Mouse (Mus musculus): ENCODE data around the gene 2210017I01Rik. TPM values are rescaled to one million over a fixed set of nuclear protein-coding genes. Genes with fewer than 3 reads are reported as not detected.

The 2210017I01Rik gene
- polyA plus RNA-seq (2012): not detected in 2 replicates

DNA sequence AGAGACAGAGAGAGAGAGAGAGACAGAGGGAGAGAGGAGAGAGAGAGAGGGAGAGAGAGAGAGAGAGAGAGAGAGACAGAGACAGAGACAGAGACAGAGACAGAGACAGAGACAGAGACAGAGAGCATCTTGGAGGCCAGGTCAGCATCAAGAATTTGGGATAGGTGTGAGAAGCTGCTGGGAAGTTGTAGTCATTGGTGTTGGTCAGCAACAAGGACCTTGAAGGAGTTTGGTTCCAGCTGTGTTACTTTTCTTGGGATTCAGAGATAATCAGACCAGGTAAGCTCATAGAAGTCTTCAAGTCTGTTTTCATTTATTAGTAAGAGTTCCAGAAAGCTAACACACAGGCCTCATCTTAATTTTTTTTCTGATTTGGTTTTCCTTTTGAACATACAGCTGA is at the start of gene 2210017I01Rik:
Gene 2210017I01Rik (minus strand): TSS at position 101 of the 400 bp plus-strand sequence.

GRCm38 (mm10) chr3:92656826-92657225 is 49.5 kb upstream of the 2210017I01Rik start, which contains the start of gene Lce1b:
Lce1b (minus strand) TSS chr3:92656926.

GRCm38 (mm10) chr3:92648207-92648606 is 40.9 kb upstream of the 2210017I01Rik start, which contains the start of gene Lce1a1:
Lce1a1 (minus strand) TSS chr3:92648307.

GRCm38 (mm10) chr3:92621560-92621959 is 14.3 kb upstream of the 2210017I01Rik start, which contains the start of gene Lce6a:
Lce6a (minus strand) TSS chr3:92621660.

GRCm38 (mm10) chr3:92588858-92589257 is 18.4 kb downstream of the 2210017I01Rik start, which contains the start of gene Smcp:
Smcp (minus strand) TSS chr3:92588997.

GRCm38 (mm10) chr3:92573449-92574041 is 33.7 kb downstream of the 2210017I01Rik start, which contains the start of gene Ivl:
Ivl (minus strand) TSS chr3:92573735.

Other genes with a start within 250 kb of the 2210017I01Rik start
- gene Sprr2f, start 242.3 kb downstream of the 2210017I01Rik start, polyA plus RNA-seq (2012): not detected in 2 replicates
- gene Sprr2h, start 221.8 kb downstream of the 2210017I01Rik start, polyA plus RNA-seq (2012): not detected in 2 replicates
- gene Sprr2i, start 199.5 kb downstream of the 2210017I01Rik start, polyA plus RNA-seq (2012): not detected in 2 replicates
- gene Sprr2j-ps, start 189.4 kb downstream of the 2210017I01Rik start, polyA plus RNA-seq (2012): not detected in 2 replicates
- gene Gm9774, start 178.1 kb downstream of the 2210017I01Rik start, polyA plus RNA-seq (2012): 8.9 and 10.1 TPM in 2 replicates
- not detected in 2 replicates for gene Sprr2k, start 174.9 kb downstream of the 2210017I01Rik start, polyA plus RNA-seq (2012)
- not detected in 2 replicates for gene Sprr1b, start 168.7 kb downstream of the 2210017I01Rik start, polyA plus RNA-seq (2012)
- gene Sprr3, start 148.8 kb downstream of the 2210017I01Rik start, polyA plus RNA-seq (2012): not detected in 2 replicates
- gene Sprr1a, start 121.6 kb downstream of the 2210017I01Rik start, polyA plus RNA-seq (2012): 0.12 TPM in 1 of 2 replicates, not detected in the other
- not detected in 2 replicates for gene Sprr4, start 107.0 kb downstream of the 2210017I01Rik start, polyA plus RNA-seq (2012)
- gene 2310046K23Rik, start 73.0 kb downstream of the 2210017I01Rik start, polyA plus RNA-seq (2012): not detected in 2 replicates
- 0.04 TPM in 1 of 2 replicates, not detected in the other for gene Ivl, start 33.8 kb downstream of the 2210017I01Rik start, polyA plus RNA-seq (2012)
- 0.07 TPM in 1 of 2 replicates, not detected in the other for gene Smcp, start 18.5 kb downstream of the 2210017I01Rik start, polyA plus RNA-seq (2012)
- not detected in 2 replicates for gene Lce6a, start 14.2 kb upstream of the 2210017I01Rik start, polyA plus RNA-seq (2012)
- 0.10 TPM in 1 of 2 replicates, not detected in the other for gene Lce1a1, start 40.8 kb upstream of the 2210017I01Rik start, polyA plus RNA-seq (2012)
- gene Lce1b, start 49.4 kb upstream of the 2210017I01Rik start, polyA plus RNA-seq (2012): not detected in 2 replicates
- not detected in 2 replicates for gene Lce1a2, start 62.8 kb upstream of the 2210017I01Rik start, polyA plus RNA-seq (2012)
- not detected in 2 replicates for gene Lce1c, start 71.8 kb upstream of the 2210017I01Rik start, polyA plus RNA-seq (2012)
- gene Lce1d, start 79.7 kb upstream of the 2210017I01Rik start, polyA plus RNA-seq (2012): not detected in 2 replicates
- not detected in 2 replicates for gene Lce1e, start 101.6 kb upstream of the 2210017I01Rik start, polyA plus RNA-seq (2012)
- not detected in 2 replicates for gene Lce1f, start 112.9 kb upstream of the 2210017I01Rik start, polyA plus RNA-seq (2012)
- not detected in 2 replicates for gene Gm38119, start 131.6 kb upstream of the 2210017I01Rik start, polyA plus RNA-seq (2012)
- not detected in 2 replicates for gene Lce1g, start 144.8 kb upstream of the 2210017I01Rik start, polyA plus RNA-seq (2012)
- gene Lce1h, start 157.6 kb upstream of the 2210017I01Rik start, polyA plus RNA-seq (2012): not detected in 2 replicates
- not detected in 2 replicates for gene Lce1i, start 171.4 kb upstream of the 2210017I01Rik start, polyA plus RNA-seq (2012)
- not detected in 2 replicates for gene Lce1j, start 183.0 kb upstream of the 2210017I01Rik start, polyA plus RNA-seq (2012)
- gene Lce1k, start 200.4 kb upstream of the 2210017I01Rik start, polyA plus RNA-seq (2012): not detected in 2 replicates
- gene Kprp, start 219.8 kb upstream of the 2210017I01Rik start, polyA plus RNA-seq (2012): not detected in 2 replicates
- gene Lce1l, start 243.8 kb upstream of the 2210017I01Rik start, polyA plus RNA-seq (2012): not detected in 2 replicates

Measured in megakaryocyte-erythroid progenitor cell, adult 5 weeks (primary cell).